Mouse (Mus musculus): Measurements from ENCODE around the gene Nceh1. TPM values are rescaled to one million over a fixed set of nuclear protein-coding genes. Genes with fewer than 3 reads are reported as not detected.
A peak's percentile ranks its signal among the peaks of the same experiment; 100 is the strongest.
"Not testable (repeated sequence)": the region's sequence is repeated elsewhere in the genome, so short reads cannot be mapped to it uniquely, and the experiment has no call there.

Gene Nceh1
- polyA plus RNA-seq, 1 experiment from 2014 or later, result 6.9 TPM

DNA sequence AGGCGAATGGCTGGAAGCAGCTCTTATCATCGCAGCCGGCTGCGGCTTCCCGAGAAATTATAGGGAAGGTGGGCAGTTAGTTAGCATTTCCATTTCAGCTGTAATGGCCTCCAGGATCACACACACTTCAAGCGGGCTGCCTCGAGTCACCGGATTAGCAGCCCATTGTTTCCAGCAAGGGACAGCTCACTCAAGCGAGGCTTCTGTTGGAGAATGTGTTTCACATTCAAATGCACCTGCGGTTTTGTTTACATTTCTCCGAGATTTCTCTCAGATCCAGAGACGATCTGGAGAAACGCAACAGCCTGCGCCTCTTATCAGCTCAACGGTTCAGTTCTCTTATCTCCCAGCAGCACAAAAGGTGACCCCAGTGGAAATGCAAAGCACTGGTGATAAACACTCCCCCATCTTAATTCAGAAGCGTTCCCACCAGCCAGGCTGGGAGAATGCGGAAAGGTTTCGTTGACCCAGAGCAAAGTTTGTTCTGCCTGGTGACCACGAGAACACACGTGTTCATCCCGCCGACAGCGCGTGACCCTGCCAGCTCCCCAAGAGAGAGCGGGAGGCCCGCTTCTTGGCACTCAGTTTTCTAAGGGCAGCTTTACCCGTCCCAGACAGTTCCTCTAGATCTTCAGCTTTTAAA, 100.4 kb downstream of the Nceh1 start:
- 2% methylated on average over 27 of the region's 27 CpGs for WGBS
- Histone ChIP-seq H3K36me3 (no peaks in the 10 kb centered on the region), H3K27me3 (ENCODE audit: insufficient read depth, poor library complexity, severe bottlenecking) (peaks cover 7% of the 10 kb centered on the region; the same call in 1 of the 2 replicates), H3K27ac (peak overlapping the region; percentile 62), H3K9me3 (no peaks in the 10 kb centered on the region), H3K4me1 (peaks cover 8% of the 10 kb centered on the region; the same call in 1 of the 2 replicates), H3K4me3 (peak overlapping the region; percentile 55)
- DNase-seq (ENCODE audit: low spot score), result no peak

DNA sequence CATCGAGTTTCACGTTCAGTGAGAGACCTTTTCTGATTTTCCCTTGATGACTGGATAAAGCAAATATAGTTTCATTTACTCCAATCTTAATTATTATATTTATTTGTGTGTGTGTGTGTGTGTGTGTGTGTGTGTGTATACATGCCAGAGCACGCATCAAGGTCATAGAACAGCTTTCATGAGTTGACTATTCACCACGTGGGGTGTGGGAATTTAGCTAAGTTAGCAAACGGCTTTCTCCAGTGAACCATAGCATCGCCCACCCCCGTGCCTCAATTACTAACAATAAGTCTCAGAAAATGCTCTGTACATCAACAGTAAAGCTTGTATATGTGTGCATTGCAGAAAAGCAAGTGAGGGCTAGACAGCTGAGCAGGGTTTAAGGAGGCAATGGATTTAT, 101.0 kb downstream of the Nceh1 start:
- Histone ChIP-seq H3K27me3 (ENCODE audit: insufficient read depth, poor library complexity, severe bottlenecking) (peaks cover 7% of the 10 kb centered on the region; the same call in 1 of the 2 replicates), H3K27ac (0 out of 2 replicates have a peak overlapping the region, but pooled peaks have one; percentile 62), H3K4me3 (peak overlapping the region; percentile 55), H3K9me3 (no peaks in the 10 kb centered on the region), H3K36me3 (no peaks in the 10 kb centered on the region), H3K4me1 (peaks cover 8% of the 10 kb centered on the region; the same call in 1 of the 2 replicates)
- DNase-seq (ENCODE audit: low spot score), result no peak
- 65% methylated on average over 7 of the region's 7 CpGs for WGBS

DNA sequence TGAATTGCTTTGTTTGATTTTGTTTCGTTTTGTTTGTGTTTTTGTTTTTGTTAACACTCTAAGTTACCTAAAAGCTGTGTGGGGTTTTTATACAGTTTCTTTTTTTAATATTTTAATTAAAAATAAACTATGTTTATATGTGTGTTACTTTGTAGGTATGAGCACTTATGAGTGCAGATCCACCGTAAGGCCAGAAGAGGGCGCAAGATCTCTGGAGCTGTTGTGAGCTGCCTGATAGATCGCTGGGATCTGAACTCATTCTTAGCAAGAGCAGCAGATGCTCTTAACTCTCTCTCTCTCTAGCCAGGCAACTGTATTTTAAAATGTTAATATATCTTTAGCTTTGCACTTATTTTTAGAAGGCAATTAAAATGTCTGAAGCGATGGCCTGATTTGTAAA, 101.5 kb downstream of the Nceh1 start:
- H3K27ac ChIP-seq, result no peak overlapping the region
- WGBS, result 87% methylated on average over 5 of the region's 5 CpGs
- DNase-seq (ENCODE audit: low spot score), result no peak
- H3K9me3 ChIP-seq, result no peaks in the 10 kb centered on the region
- H3K4me3 ChIP-seq, result no peak overlapping the region
- H3K36me3 ChIP-seq, result no peaks in the 10 kb centered on the region
- H3K27me3 ChIP-seq (ENCODE audit: insufficient read depth, poor library complexity, severe bottlenecking), result peaks cover 7% of the 10 kb centered on the region; the same call in 1 of the 2 replicates
- peaks cover 8% of the 10 kb centered on the region; the same call in 1 of the 2 replicates for H3K4me1 ChIP-seq

GRCm38 (mm10) chr3:27285072-27285471, 102.3 kb downstream of the Nceh1 start:
- no peaks in the 10 kb centered on the region for H3K9me3 ChIP-seq
- H3K4me3 ChIP-seq, result no peak overlapping the region
- DNase-seq (ENCODE audit: low spot score), result no peak
- peaks cover 8% of the 10 kb centered on the region; the same call in 1 of the 2 replicates for H3K4me1 ChIP-seq
- H3K36me3 ChIP-seq, result no peaks in the 10 kb centered on the region
- 62% methylated on average over 9 of the region's 9 CpGs for WGBS
- peaks cover 7% of the 10 kb centered on the region; the same call in 1 of the 2 replicates for H3K27me3 ChIP-seq (ENCODE audit: insufficient read depth, poor library complexity, severe bottlenecking)
- H3K27ac ChIP-seq, result no peak overlapping the region

GRCm38 (mm10) chr3:27288301-27288700, 105.5 kb downstream of the Nceh1 start:
- Histone ChIP-seq H3K4me3 (no peak overlapping the region), H3K9me3 (no peaks in the 10 kb centered on the region), H3K27ac (no peak overlapping the region), H3K36me3 (no peaks in the 10 kb centered on the region), H3K4me1 (peaks cover 4% of the 10 kb centered on the region; the same call in 1 of the 2 replicates), H3K27me3 (ENCODE audit: insufficient read depth, poor library complexity, severe bottlenecking) (no peaks in the 10 kb centered on the region)
- WGBS, result 60% methylated on average over 2 of the region's 2 CpGs
- no peak for DNase-seq (ENCODE audit: low spot score)

DNA sequence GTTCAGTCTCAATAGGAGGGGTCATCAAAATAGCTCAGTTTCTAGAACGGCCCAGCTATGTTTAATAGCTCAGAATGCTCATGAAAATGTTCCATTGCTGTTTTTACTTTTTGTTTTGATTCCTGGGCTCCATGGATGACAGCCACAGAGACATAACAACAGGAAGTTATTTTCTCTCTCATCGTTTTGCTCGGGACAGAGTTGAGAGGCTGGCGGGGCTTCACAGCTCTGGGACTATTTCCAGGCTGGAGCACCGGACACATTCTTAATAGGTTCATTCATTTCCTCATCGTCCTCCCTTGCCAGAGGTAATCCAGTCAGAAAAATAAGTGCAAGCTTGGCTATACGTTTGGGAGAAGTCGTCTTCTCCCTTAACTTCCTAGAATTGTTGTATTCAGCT, 106.1 kb downstream of the Nceh1 start:
- WGBS, result 51% methylated on average over 8 of the region's 8 CpGs

GRCm38 (mm10) chr3:27290285-27290684, 107.5 kb downstream of the Nceh1 start:
- Histone ChIP-seq H3K9me3 (no peaks in the 10 kb centered on the region), H3K4me1 (no peaks in the 10 kb centered on the region), H3K27me3 (ENCODE audit: insufficient read depth, poor library complexity, severe bottlenecking) (no peaks in the 10 kb centered on the region), H3K36me3 (no peaks in the 10 kb centered on the region), H3K27ac (no peak overlapping the region), H3K4me3 (no peak overlapping the region)
- WGBS, result 87% methylated on average over 5 of the region's 5 CpGs
- no peak for DNase-seq (ENCODE audit: low spot score)

More for the DNA sequence above, 106.1 kb downstream of the Nceh1 start:
- H3K36me3 ChIP-seq, result no peaks in the 10 kb centered on the region
- no peaks in the 10 kb centered on the region for H3K9me3 ChIP-seq
- H3K4me1 ChIP-seq, result no peaks in the 10 kb centered on the region
- DNase-seq (ENCODE audit: low spot score), result no peak
- H3K27ac ChIP-seq, result no peak overlapping the region
- H3K27me3 ChIP-seq (ENCODE audit: insufficient read depth, poor library complexity, severe bottlenecking), result no peaks in the 10 kb centered on the region
- H3K4me3 ChIP-seq, result no peak overlapping the region

GRCm38 (mm10) chr3:27290945-27291344, 108.2 kb downstream of the Nceh1 start:
- not testable (repeated sequence) for H3K27ac ChIP-seq; H3K4me1 ChIP-seq; H3K36me3 ChIP-seq; H3K9me3 ChIP-seq; H3K4me3 ChIP-seq; DNase-seq (ENCODE audit: low spot score); H3K27me3 ChIP-seq (ENCODE audit: insufficient read depth, poor library complexity, severe bottlenecking)
- 84% methylated on average over 5 of the region's 5 CpGs for WGBS

- H3K36me3 ChIP-seq; H3K27ac ChIP-seq; DNase-seq (ENCODE audit: low spot score); H3K4me3 ChIP-seq; H3K9me3 ChIP-seq; H3K4me1 ChIP-seq; H3K27me3 ChIP-seq (ENCODE audit: insufficient read depth, poor library complexity, severe bottlenecking): not testable (repeated sequence)
- WGBS, result 77% methylated on average over 4 of the region's 4 CpGs
Observed at GRCm38 (mm10) chr3:27291411-27291810, 108.6 kb downstream of the Nceh1 start.

DNA sequence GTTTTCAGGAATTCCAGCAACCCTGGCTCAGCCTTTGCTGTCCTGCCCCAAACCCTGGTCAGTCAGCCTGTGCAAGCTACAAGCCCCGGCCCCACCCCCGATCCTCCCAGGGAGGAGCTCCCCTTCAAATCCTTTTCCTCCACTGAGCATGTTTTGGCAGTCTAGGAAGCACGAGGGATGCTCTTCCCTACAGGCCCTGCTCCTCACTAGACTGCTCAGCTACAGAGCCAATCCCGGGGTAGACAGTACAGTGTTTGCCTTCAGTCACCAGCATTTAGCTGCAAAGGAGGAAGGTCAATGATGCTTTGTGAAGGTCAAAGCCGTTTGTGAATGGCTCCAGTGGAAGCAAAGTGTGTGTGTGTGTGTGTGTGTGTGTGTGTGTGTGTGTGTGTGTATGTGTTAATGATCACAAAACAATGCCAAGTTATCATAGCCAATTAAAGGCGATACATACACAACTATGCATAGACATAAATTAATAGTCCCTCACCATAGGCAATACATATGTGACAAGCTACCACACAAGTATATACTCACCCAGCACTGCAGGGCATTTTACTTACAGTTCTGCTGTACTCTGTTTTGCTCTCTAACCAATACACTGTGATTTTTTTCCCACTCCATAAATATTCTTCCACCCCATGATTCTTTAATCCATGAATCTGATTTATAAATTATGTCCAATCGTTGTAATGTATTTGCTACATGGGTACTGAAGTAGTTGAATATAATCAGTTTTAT, 111.0 kb downstream of the Nceh1 start:
- Histone ChIP-seq H3K9me3 (no peaks in the 10 kb centered on the region), H3K27ac (no peak overlapping the region), H3K4me3 (no peak overlapping the region), H3K27me3 (ENCODE audit: insufficient read depth, poor library complexity, severe bottlenecking) (no peaks in the 10 kb centered on the region), H3K36me3 (no peaks in the 10 kb centered on the region), H3K4me1 (no peaks in the 10 kb centered on the region)
- no peak for DNase-seq (ENCODE audit: low spot score)
- WGBS, result 62% methylated on average over 7 of the region's 7 CpGs

GRCm38 (mm10) chr3:27300451-27300850, 117.7 kb downstream of the Nceh1 start:
- Histone ChIP-seq H3K4me3 (no peak overlapping the region), H3K4me1 (no peaks in the 10 kb centered on the region), H3K36me3 (no peaks in the 10 kb centered on the region), H3K9me3 (no peaks in the 10 kb centered on the region), H3K27me3 (ENCODE audit: insufficient read depth, poor library complexity, severe bottlenecking) (no peaks in the 10 kb centered on the region), H3K27ac (no peak overlapping the region)
- DNase-seq (ENCODE audit: low spot score), result no peak
- 91% methylated on average over 4 of the region's 4 CpGs for WGBS

DNA sequence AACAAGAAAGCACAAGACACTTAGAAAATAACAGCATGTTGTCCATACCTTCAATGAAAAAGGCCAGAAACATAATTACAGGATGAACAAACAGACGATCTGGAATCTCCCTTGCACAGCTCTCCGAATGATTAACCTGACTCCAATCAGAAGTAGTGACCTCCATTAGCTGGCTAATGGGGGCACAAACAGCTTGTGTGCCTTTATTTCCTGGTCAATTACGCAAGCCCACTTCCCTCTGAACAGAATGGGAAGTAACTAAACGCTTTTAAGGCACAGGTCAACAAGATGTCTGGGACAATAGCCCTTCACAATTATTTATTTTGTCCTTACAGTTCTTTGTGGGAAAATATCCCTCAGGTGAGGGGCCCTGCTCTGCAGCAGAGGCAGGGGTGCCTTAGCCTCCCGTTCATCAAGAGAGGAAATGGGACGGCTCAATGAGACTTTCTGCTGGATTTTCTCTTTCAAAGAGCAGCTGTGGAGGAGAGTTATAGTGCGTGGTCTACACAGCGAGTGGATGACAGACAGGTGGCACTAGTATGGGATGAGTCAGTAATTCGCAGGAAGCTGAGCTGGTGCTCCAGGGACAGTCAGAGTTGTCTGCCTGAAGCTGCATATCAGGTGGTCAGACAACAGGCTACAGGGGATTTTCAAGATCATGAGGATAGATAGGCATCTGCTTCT, 119.7 kb downstream of the Nceh1 start:
- no peaks in the 10 kb centered on the region for H3K4me1 ChIP-seq
- H3K27me3 ChIP-seq (ENCODE audit: insufficient read depth, poor library complexity, severe bottlenecking), result no peaks in the 10 kb centered on the region
- H3K36me3 ChIP-seq, result no peaks in the 10 kb centered on the region
- H3K27ac ChIP-seq, result no peak overlapping the region
- H3K4me3 ChIP-seq, result no peak overlapping the region
- no peak for DNase-seq (ENCODE audit: low spot score)
- WGBS, result 77% methylated on average over 9 of the region's 9 CpGs
- H3K9me3 ChIP-seq, result no peaks in the 10 kb centered on the region

GRCm38 (mm10) chr3:27306815-27307214, 124.0 kb downstream of the Nceh1 start:
- Histone ChIP-seq H3K27ac (no peak overlapping the region), H3K36me3 (no peaks in the 10 kb centered on the region), H3K9me3 (no peaks in the 10 kb centered on the region), H3K4me1 (no peaks in the 10 kb centered on the region), H3K27me3 (ENCODE audit: insufficient read depth, poor library complexity, severe bottlenecking) (no peaks in the 10 kb centered on the region), H3K4me3 (no peak overlapping the region)
- DNase-seq (ENCODE audit: low spot score), result no peak
- 83% methylated on average over 10 of the region's 10 CpGs for WGBS
